Mouse (Mus musculus) ES-E14 (cell line): ENCODE results near the gene Ttc34. TPM values are rescaled to one million over a fixed set of nuclear protein-coding genes. Genes with fewer than 3 reads are reported as not detected.
A peak's percentile ranks its signal among the peaks of the same experiment; 100 is the strongest.

Experiments
- DNase-seq: peaks from one replicate; pipeline ENCODE4 v3.0.0-alpha.2; 2013; ENCODE audit warnings: low read depth, low spot score
- H3K27ac ChIP-seq: 2 replicates; pipeline ENCODE4 v1.5.1; 2012; ENCODE audit warnings: low read depth, mild to moderate bottlenecking, low read length, moderate library complexity, mixed read lengths; ENCODE audit not compliant: poor library complexity, insufficient read depth, severe bottlenecking
- H3K36me3 ChIP-seq: 2 replicates; pipeline ENCODE4 v1.6.1; 2012; ENCODE audit warnings: mild to moderate bottlenecking, low read length, moderate library complexity, mixed read lengths; ENCODE audit not compliant: control insufficient read depth, poor library complexity, insufficient read depth, severe bottlenecking
- H3K4me1 ChIP-seq, 2 experiments: fragments of 150-350 bp in 1 of 2; sonication (generic) in 1 of 2; 2 replicates each; pipeline ENCODE4 v1.6.1; 2012; ENCODE audit warnings: low read length in 2 of 2, mild to moderate bottlenecking in 1 of 2, mixed read lengths in 1 of 2; ENCODE audit not compliant: control insufficient read depth in 2 of 2, insufficient read depth in 2 of 2, poor library complexity in 1 of 2
- H3K4me3 ChIP-seq, 2 experiments: fragments of 150-350 bp in 1 of 2; sonication (generic) in 1 of 2; 2 replicates each; pipeline ENCODE4 v1.5.1; 2012; ENCODE audit warnings: low read length in 2 of 2, low read depth in 1 of 2, mild to moderate bottlenecking in 1 of 2, mixed read lengths in 1 of 2; ENCODE audit not compliant: insufficient read depth in 1 of 2, poor library complexity in 1 of 2, severe bottlenecking in 1 of 2
- H3K9ac ChIP-seq: 2 replicates; pipeline ENCODE4 v1.6.1; 2012; ENCODE audit warnings: low read depth, mild to moderate bottlenecking, low read length, mixed read lengths; ENCODE audit not compliant: poor library complexity, insufficient read depth, severe bottlenecking
- H3K9me3 ChIP-seq: fragments of 150-350 bp; sonication (generic); 2 replicates; pipeline ENCODE4 v1.6.1; 2012; ENCODE audit warnings: low read depth, mild to moderate bottlenecking, low read length; ENCODE audit not compliant: control insufficient read depth, insufficient read depth
- CHD2 ChIP-seq: IDR thresholded peaks from 2 replicates; pipeline ENCODE4 v1.6.1; 2014; ENCODE audit warnings: mild to moderate bottlenecking, low read depth, low read length, inconsistent platforms
- HCFC1 ChIP-seq: IDR thresholded peaks from 2 replicates; pipeline ENCODE4 v1.6.1; 2012; ENCODE audit warnings: low read length, inconsistent platforms, borderline replicate concordance; ENCODE audit not compliant: insufficient read depth
- MAFK ChIP-seq: IDR thresholded peaks from 2 replicates; pipeline ENCODE4 v1.6.1; 2014; ENCODE audit warnings: mild to moderate bottlenecking, low read depth, low read length, inconsistent platforms; ENCODE audit not compliant: insufficient read depth
- ZC3H11A ChIP-seq: IDR thresholded peaks from 2 replicates; pipeline ENCODE4 v1.6.1; 2012; ENCODE audit warnings: low read depth, mild to moderate bottlenecking, inconsistent platforms, low read length, borderline replicate concordance
- ZNF384 ChIP-seq: IDR thresholded peaks from 2 replicates; pipeline ENCODE4 v1.6.1; 2012; ENCODE audit warnings: low read depth, low read length, inconsistent platforms
- in situ Hi-C, 2 experiments: fragments of 600-800 bp; cut with MboI; formaldehyde crosslinking; loops; one replicate each; pipeline ENCODE4 v1.15.1; 2025; ENCODE audit warnings: low sequenced_read_pairs in 2 of 2, inconsistent platforms in 1 of 2; ENCODE audit not compliant: unreplicated experiment in 2 of 2
- total RNA-seq: library from RNA; depleted of rRNA; stranded (reverse); fragments of 300-350 nt; gene quantifications from 2 replicates; pipeline ENCODE4 v1.2.3, GENCODE M21; 2012

Gene Ttc34
- total RNA-seq, 1 experiment: 0.22 TPM

GRCm38 (mm10) chr4:154882014-154882659 is 44.9 kb downstream of the Ttc34 start:
- Histone ChIP-seq H3K36me3 (no peaks in the 10 kb centered on the region), H3K4me1 (peaks cover 0 to 8% of the 10 kb centered on the region in 2 experiments; a peak in 1 of 4 replicates), H3K27ac (no peak overlapping the region), H3K9ac (no peak overlapping the region), H3K9me3 (no peaks in the 10 kb centered on the region), H3K4me3 (no peak overlapping the region)
- peak; percentile 35 for DNase-seq
- TF ChIP-seq MAFK: peak; percentile 37; the same call in 1 of the 2 replicates
- no peak for TF ChIP-seq ZC3H11A
- in situ Hi-C loops: loop anchor here (5.0 to 25.0 kb wide), 3 partner anchors 183 to 355 kb away; partner anchors contain the start of genes Pex10 (in 2 of the 2) and Faap20 (in 1 of the 2)

DNA sequence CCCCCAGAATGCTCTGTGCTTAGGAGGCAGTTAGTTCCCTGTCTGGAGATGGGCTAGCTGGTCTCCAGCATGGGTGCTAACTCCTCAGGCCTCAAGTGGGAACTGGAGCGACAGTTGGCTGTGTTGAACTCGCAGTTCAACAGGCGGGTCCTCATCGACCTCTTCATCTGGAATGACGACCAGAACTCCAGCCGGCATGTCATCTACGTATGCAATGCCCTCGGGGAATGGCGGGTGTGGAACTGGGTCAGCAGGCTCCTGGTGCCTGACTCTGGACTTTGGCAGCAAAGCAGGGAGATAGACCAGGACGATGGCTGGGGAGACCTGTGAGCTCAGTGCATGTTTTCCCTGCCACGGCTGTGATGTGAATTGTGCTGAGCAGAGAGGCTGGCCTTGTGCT is 48.2 kb downstream of the Ttc34 start:
- DNase-seq: no peak
- no peak for TF ChIP-seq MAFK
- no peak for TF ChIP-seq ZC3H11A
- no peak for TF ChIP-seq ZNF384
- TF ChIP-seq CHD2: no peak
- no peak for TF ChIP-seq HCFC1
- H3K4me1 ChIP-seq: peaks cover 0 to 8% of the 10 kb centered on the region in 2 experiments; a peak in 1 of 4 replicates
- in situ Hi-C loops: loop anchor here (10.0 to 25.0 kb wide), 2 partner anchors 179 to 352 kb away; partner anchors contain the start of genes Faap20 (in 1 of the 2) and Pex10 (in 1 of the 2)
- H3K36me3 ChIP-seq: no peaks in the 10 kb centered on the region
- no peaks in the 10 kb centered on the region for H3K9me3 ChIP-seq
- H3K27ac ChIP-seq: no peak overlapping the region
- H3K4me3 ChIP-seq: no peak overlapping the region
- H3K9ac ChIP-seq: no peak overlapping the region

GRCm38 (mm10) chr4:154886876-154887592 is 49.8 kb downstream of the Ttc34 start:
- no peak for DNase-seq
- TF ChIP-seq ZNF384: no peak
- no peak for TF ChIP-seq MAFK
- TF ChIP-seq CHD2: no peak
- TF ChIP-seq HCFC1: no peak
- TF ChIP-seq ZC3H11A: no peak
- Histone ChIP-seq H3K9ac (no peak overlapping the region), H3K27ac (no peak overlapping the region), H3K9me3 (no peaks in the 10 kb centered on the region), H3K4me1 (peaks cover 0 to 9% of the 10 kb centered on the region in 2 experiments; a peak in 1 of 4 replicates), H3K4me3 (no peak overlapping the region), H3K36me3 (no peaks in the 10 kb centered on the region)
- in situ Hi-C loops: loop anchor here (10.0 to 25.0 kb wide), 2 partner anchors 178 to 350 kb away; partner anchors contain the start of genes Faap20 (in 1 of the 2) and Pex10 (in 1 of the 2)

DNA sequence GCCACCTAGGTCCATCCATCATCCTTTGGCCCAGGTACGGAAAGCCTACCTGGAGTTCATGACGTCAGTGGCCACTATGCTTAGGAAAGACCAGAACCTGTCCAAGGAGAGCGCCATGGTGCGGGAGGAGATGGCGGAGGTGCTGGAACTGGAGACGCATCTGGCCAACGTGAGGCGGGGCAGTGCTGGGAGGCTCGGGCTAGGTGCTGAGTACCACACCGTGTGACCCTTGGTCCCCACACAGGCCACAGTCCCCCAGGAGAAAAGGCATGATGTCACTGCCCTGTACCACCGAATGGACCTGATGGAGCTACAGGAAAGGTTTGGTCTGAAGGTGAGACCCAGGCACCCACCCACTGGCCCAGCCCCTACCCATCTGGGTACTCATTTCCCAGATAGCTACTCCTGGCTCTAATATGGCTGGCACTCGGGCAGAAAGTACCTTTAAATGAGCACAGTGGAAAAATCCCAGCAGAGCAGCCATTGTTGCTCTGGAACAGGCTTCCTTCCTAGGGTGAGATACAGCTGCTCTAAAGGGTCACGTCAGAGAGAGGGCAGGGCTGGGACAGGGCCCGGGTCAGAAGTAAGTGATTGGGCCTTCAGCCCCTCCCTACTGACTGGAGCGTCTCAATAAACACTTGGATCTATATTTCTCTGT is 50.5 kb downstream of the Ttc34 start:
- in situ Hi-C loops: loop anchor here (10.0 to 25.0 kb wide), 2 partner anchors 177 to 350 kb away; partner anchors contain the start of genes Faap20 (in 1 of the 2) and Pex10 (in 1 of the 2)
- Histone ChIP-seq H3K9me3 (no peaks in the 10 kb centered on the region), H3K27ac (no peak overlapping the region)

More for the DNA sequence above, 50.5 kb downstream of the Ttc34 start:
- H3K4me3 ChIP-seq: no peak overlapping the region
- DNase-seq: no peak
- TF ChIP-seq HCFC1: no peak
- no peak for TF ChIP-seq MAFK
- no peak for TF ChIP-seq ZNF384
- H3K9ac ChIP-seq: no peak overlapping the region
- H3K36me3 ChIP-seq: no peaks in the 10 kb centered on the region
- H3K4me1 ChIP-seq: peaks cover 0 to 9% of the 10 kb centered on the region in 2 experiments; a peak in 1 of 4 replicates
